In genomic region chr8:124033400-124033799, GRCm38 (mm10) we compare ENCODE assay signal across 12 mouse cellular contexts. TPM values are rescaled to one million over a fixed set of nuclear protein-coding genes. Genes with fewer than 3 reads are reported as not detected.
DNase-seq lines count a peak whose midpoint lies in the region; ATAC-seq and TF ChIP-seq lines count a peak whose summit lies in the region.
"Had no signal": no experiment of that assay in that cellular context is flagged by ENCODE, and none has a peak within 500 bp of the region (broad histone marks: within the 10 kb centered on the region; RNA-seq: fewer than 3 reads in every experiment).

No protein-coding gene starts in this region.

- POLR2A ChIA-PET in Patski (lab: Charles Lee), result no interaction called here

- CTCF ChIA-PET in Patski (lab: Charles Lee), result interaction anchor here (0.7 kb wide), 1 partner anchor 10 kb away, joined by 3 read pairs; no protein-coding TSS in a partner anchor

- no peaks in the 10 kb centered on the region for H3K4me1 ChIP-seq in kidney, adult 2 months (ENCODE audit: control insufficient read depth, insufficient read depth, low read length)

- no peak overlapping the region for H3K4me3 ChIP-seq in kidney, adult 2 months (ENCODE audit: insufficient read depth, low read depth, low read length)

- in situ Hi-C loops in Patski (cut with MboI; ENCODE audit: low pct_unique_long_range_greater_than_20kb), result no loop called here

- no peak overlapping the region for H3K27ac ChIP-seq in kidney, adult 2 months (ENCODE audit: insufficient read depth, low read depth, low read length)
- H3K27ac ChIP-seq: hindbrain, embryonic 14.5 days had no signal

- no peak for TF ChIP-seq POLR2A in kidney, adult 2 months (IDR thresholded peaks at IDR 0.05; ENCODE audit: low read depth, low read length)

- TF ChIP-seq CTCF in kidney, adult 2 months (conservative IDR thresholded peaks at IDR 0.05; ENCODE audit: insufficient read depth, insufficient read length, low read depth, low read length), result 0 out of 2 replicates have a peak, but pooled peaks have one; percentile 14
- peak; percentile 57 for TF ChIP-seq CTCF in Patski (IDR thresholded peaks at IDR 0.05)

- 58% methylated on average over 5 of the region's 5 CpGs for WGBS in kidney, adult 2 months

- no peak for ATAC-seq in Patski

- H3K27me3 ChIP-seq in kidney, adult 2 months (replicated peaks; ENCODE audit: control insufficient read depth, insufficient read depth, low read length), result no peaks in the 10 kb centered on the region
- no peaks in the 10 kb centered on the region for H3K27me3 ChIP-seq in Patski

- no peak for DNase-seq in kidney, adult 2 months
- DNase-seq in kidney, postnatal 25 days, result no peak
- DNase-seq in thymus, postnatal 14 days, result peak; percentile 22
- DNase-seq in thymus, postnatal 36 days, result no peak
- DNase-seq in Patski (ENCODE audit: low read depth, low spot score), result no peak
- DNase-seq in right cerebral cortex, postnatal 10 days (ENCODE audit: low spot score in 2 of 2), result no peak
- DNase-seq in spleen, adult 12 weeks (ENCODE audit: low spot score), result no peak
- DNase-seq: cerebellum, adult 9-10 months; heart, adult 11 months; kidney, adult 9 months; retina, postnatal 1 day had no signal

- peaks cover 2% of the 10 kb centered on the region for H3K36me3 ChIP-seq in kidney, adult 2 months (ENCODE audit: control insufficient read depth, insufficient read depth, low read length)

RNA-seq across cellular contexts. Expression of gene Urb2, which starts 12.1 kb away (rescaled TPM):
- 3.3 and 3.5 TPM in 2 replicates for polyA plus RNA-seq in kidney, adult 2 months (2012; rRNA removed)
- 11.6 TPM for polyA plus RNA-seq in Patski (2021)

RNA-seq across cellular contexts. Expression of gene Taf5l, which starts 12.2 kb away (rescaled TPM):
- polyA plus RNA-seq in kidney, adult 2 months (2012; rRNA removed), result 20.4 and 22.2 TPM in 2 replicates
- 28.6 TPM for polyA plus RNA-seq in Patski (2021)

RNA-seq across cellular contexts. Expression of gene Abcb10, which starts 50.5 kb away (rescaled TPM):
- polyA plus RNA-seq in kidney, adult 2 months (2012; rRNA removed), result 16.4 and 16.5 TPM in 2 replicates
- 19.6 TPM for polyA plus RNA-seq in Patski (2021)
